Mouse (Mus musculus): ENCODE data around the gene Ank. TPM values are rescaled to one million over a fixed set of nuclear protein-coding genes. Genes with fewer than 3 reads are reported as not detected.

Gene Ank
- polyA plus RNA-seq, 1 experiment from 2014 or later, result 23.3 TPM

Small RNA genes lying within 50 kb of the gene (microRNA-seq; reads per million reads assigned to microRNA genes)
- gene Mir7117 (ENCODE audit: borderline number of aligned reads), result not detected

Other genes starting within 250 kb of the Ank start
- 29.7 and 34.8 TPM in 2 replicates for gene Otulin, start 164.0 kb downstream of the Ank start, polyA plus RNA-seq (2015; fragmentation: Nextera tagmentation; extraction: Ambion mirVana)
- 27.5 and 32.0 TPM in 2 replicates for gene Otulinl, start 214.9 kb downstream of the Ank start, polyA plus RNA-seq (2015; fragmentation: Nextera tagmentation; extraction: Ambion mirVana)